Mouse (Mus musculus) cerebellum, adult 2 months (tissue): ENCODE measurements around the gene Pdgfb.

Source experiments
- CTCF ChIP-seq: fragments of 200-500 bp; IDR thresholded peaks from 2 replicates; pipeline ENCODE4 v1.5.1; 2011; ENCODE audit warnings: low read depth, mild to moderate bottlenecking, control low read depth, low read length, moderate library complexity, borderline replicate concordance; ENCODE audit not compliant: insufficient read depth
- POLR2A ChIP-seq: fragments of 200-500 bp; IDR thresholded peaks from 2 replicates; pipeline ENCODE4 v1.6.1; 2011; ENCODE audit warnings: low read length, control low read depth, borderline replicate concordance; ENCODE audit not compliant: insufficient read depth

DNA sequence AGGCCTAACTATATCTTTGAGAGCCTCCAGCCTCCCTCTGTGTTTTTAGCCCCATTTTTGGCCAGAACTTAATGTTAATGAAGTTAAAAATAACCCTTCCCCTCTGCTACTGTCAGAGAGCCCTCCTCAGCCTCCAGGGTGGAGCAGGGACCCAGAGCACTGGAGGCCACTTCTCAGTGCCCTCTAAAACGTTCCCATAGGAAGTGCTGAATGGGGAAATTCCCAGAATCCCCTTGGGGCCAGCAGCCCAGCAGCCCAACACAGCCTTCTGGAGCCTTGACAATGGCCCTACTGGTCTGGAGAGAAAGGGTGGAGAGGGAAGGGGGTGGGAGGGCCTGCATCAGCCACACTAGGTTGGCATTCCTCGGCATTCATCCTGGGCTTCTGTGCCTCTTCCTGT, 11.2 kb downstream of the Pdgfb start:
- TF ChIP-seq POLR2A (no peak), CTCF (no peak)
